Mouse (Mus musculus): Measurements from ENCODE around the gene Ccno. TPM values are rescaled to one million over a fixed set of nuclear protein-coding genes. Genes with fewer than 3 reads are reported as not detected.

Gene Ccno
- total RNA-seq (2021) = 1 to 10 TPM; 1.4 to 1.7 TPM
- long read RNA-seq = 0 reads

DNA sequence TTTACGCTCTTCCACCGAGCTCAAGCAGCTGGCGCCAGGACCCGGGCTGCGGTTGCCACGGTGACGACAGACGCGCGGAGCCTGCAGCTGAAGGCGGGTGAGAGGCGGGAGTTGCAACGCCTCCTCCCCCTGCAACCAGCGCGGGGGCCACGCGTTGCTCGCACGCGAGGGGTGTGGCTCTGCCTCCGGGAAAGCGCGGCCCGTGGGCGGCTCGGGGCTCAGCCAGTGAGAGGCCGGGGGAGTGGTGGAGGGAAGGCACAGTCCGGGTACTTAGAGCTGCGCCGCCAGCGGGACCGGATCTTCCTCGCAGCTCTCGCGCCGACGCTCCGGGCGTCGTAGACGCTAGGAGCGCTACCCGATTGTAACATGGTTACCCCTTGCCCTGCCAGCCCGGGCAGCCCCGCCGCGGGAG is at the start of gene Ccno:
Gene Ccno (plus strand): TSS at position 271 of the 412 bp plus-strand sequence.
- DNase-seq (ENCODE audit: low spot score in 2 of 2) = peak; percentile 91 to 94

DNA sequence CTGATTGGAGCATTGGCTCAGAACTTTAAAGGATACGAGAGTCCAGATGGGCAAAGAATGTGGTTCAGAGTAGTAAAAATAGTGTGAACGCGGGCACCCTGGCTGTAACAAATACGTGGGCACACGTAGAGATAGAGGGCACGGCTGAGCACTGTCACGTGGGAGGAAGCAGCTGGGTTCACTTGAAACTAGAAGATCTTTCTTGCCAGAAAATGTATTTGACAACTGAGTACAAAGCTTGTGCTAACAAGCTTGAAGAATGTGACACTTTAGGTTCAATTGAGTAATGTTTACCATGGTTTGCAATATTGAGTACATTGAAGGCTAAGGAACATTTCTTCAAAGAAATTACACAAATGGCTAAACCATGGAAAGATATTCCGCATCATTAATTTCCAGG is 49.5 kb upstream of the Ccno start:
- DNase-seq (ENCODE audit: low spot score in 2 of 2) = no peak

DNA sequence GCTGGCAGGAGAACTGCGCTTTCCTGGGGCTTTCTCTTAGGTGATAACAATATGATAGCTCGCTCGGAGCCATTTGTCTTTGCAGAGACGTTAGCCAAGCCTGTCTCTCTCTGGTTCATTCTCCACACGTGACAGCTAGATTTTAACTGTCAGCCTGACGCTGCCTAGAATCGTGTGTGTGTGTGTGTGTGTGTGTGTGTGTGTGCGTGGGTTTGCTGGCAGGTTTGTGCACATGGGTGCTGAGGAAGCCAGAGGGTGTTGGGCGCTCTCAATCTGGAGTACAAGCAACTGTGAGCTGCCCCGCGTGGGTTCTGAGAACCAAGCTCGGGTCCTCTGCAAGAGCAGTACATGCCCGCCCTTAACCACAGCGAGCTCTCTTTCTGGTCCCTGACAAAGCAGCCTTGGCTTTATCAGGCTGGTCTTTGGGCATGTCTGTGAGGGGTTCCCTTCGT is 45.7 kb upstream of the Ccno start:
- peak; percentile 39 to 45 for DNase-seq (ENCODE audit: low spot score in 2 of 2)

DNA sequence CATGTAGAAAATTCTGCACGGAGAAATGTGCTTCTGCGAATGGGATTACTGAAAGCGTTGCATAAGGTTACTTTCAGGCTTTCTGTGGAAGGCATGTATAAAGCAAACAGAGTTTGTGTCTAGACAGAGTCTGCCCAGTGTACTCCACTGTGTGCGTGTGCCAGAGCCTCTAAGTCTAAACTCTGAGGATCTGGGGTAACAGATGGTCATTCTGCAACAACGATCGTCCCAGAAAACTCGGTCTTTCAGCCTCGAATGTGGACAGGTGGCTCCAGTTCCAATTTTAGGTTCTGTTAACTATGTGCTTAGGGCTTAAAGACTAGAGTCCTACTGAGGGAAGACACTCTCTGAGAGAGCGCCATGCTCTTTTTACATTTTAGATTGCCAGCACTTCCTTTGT is 42.3 kb upstream of the Ccno start:
- no peak for DNase-seq (ENCODE audit: low spot score in 2 of 2)

DNA sequence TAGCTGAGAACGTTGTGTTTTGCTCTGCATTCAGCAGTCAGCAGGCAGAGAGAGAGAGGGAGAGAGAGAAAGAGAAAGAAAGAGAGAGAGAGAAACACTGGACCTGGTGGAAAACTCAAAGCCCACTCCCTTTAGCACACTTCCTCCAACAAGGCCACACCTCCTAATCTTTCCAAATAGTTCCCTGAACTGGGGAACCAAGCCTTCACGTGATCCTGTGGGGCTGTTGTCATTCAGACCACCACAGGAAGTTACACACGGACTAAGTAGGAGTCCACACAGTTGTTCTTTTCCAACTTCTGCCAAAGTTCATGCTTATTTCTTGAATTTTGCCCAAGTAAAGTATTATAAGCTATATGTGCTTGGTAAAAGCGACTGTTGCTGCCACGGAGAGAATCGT is 41.7 kb upstream of the Ccno start:
- no peak for DNase-seq (ENCODE audit: low spot score in 2 of 2)

DNA sequence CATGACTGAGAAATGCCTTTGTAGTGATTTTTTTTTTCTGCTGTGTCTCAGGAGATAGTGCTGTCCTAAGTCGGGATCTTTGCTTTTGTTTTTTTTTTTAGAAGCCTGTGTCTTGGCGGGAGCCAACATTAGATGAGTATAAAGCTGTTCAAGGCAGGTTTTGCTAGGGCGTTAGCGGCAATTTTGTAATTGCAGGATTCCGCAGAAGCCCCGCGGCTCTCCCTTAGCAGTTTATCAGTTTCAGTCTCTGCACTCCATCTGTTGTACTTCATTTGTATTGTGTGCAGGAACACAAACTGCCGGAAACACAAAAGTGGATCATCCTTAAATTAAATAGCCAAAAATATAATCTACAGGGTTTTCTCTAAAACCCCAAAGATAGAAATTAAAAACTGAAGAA is 33.5 kb upstream of the Ccno start:
- DNase-seq (ENCODE audit: low spot score in 2 of 2) = no peak

DNA sequence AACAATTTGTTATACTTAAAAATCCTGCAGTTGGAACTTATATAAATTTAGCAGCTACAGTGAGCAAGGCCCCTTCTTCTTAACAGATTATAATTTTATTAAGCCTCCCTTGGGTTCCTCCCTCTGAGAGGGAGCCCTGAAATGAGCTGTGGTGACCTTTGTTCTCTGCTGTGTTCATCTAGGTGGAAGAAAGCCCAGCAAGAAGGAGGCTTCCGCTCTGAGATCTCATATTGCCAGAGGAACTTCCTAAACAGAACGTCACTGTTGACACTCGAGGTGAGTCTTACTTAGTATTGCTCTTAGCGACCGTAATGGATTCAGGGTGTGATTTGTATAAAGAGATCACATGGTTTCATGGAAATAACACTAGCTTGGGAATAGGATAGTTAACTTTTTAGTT is 24.5 kb upstream of the Ccno start:
- DNase-seq (ENCODE audit: low spot score in 2 of 2) = no peak

DNA sequence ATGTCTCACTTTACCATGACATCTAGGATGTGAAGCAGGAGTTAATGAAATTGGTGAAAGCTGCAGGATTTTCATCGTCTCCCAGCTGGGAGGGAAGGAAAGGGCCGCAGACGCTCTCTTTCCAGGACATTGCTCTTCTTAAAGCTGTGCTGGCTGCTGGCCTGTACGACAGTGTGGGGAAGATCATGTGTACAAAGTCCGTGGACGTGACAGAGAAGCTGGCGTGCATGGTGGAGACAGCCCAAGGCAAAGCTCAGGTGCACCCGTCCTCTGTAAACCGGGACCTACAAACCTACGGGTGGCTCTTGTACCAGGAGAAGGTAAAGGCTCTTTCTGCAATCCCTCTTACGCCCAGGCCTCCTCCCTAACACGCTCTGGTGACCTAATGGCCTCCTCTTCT is 23.2 kb upstream of the Ccno start:
- DNase-seq (ENCODE audit: low spot score in 2 of 2) = no peak

DNA sequence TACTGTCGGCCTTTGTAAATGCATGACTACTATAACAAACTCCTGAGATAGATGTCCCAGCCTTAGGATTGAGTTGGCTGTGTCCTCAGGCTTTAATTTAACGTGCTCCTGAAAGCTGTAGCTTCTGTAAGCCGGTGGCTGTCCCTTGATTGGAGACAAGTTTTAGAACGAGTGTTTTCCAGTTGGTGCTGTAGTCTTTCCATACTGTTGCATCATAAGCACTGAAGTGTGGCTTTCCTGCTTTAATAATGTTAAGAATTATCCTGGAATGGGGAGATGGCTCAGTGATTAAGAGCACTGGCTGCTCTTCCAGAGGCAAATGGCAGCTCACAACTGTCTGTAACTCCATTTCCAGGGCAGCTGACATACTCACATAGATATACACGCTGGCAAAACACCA is 20.3 kb upstream of the Ccno start:
- no peak for DNase-seq (ENCODE audit: low spot score in 2 of 2)

DNA sequence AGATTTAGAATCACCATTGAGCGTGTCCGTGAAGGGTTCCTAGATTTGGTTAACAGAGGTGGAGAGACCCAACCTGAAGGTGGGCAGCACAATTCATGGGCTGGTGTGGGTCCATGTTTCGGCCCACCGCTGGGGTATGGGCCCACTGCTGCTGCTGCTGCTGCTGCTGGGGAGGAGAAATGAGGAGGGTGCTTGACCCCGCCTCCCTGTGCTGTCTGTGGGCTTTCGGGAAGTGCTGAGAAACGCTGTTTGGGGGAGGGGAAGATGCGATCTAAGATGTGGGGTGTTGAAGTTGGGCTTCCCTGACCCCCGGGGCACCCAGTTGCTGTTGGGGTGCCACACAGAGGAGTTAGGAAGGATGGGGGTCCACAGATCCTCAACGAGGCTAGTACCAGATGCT is 10.9 kb upstream of the Ccno start:
- no peak for DNase-seq (ENCODE audit: low spot score in 2 of 2)

DNA sequence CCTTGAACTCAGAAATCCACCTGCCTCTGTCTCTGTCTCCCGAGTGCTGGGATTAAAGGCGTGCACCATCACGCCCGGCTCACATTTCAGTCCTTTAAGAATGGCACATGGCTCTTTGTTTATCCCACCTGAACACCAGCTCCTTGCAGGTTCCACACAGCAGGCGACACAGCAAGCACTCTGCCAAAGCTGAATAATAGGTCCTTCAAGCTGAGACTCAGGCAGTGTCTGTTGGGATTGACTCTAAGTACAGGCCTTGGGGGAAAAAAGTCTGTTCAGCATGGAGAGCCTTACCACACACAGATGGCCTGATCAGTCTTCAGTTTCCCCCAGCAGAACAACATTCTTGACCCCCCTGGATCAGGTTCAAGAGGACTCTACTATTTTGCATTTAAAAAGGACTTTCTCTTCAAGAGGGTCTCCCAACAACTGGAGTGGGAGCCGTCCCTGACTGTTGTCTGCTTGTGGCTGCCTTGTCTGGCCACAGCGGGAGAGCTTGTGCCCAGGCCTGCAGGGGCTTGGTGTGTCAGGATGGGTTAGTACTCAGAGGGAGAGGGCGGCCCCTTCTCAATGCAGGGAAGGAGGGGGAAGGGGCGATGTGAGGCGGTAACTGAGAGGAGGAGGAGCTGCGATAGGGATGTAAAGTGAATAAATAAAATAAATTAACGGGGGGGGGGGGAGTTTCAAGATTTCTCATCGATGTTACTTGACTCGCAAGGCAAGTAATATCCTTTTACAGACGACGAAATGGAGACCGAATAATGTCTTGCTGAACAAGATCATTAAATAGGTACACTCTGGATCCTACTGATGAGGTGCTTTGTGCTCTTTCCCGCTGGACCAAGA is 1.8 kb upstream of the Ccno start:
- no peak for DNase-seq (ENCODE audit: low spot score in 2 of 2)

DNA sequence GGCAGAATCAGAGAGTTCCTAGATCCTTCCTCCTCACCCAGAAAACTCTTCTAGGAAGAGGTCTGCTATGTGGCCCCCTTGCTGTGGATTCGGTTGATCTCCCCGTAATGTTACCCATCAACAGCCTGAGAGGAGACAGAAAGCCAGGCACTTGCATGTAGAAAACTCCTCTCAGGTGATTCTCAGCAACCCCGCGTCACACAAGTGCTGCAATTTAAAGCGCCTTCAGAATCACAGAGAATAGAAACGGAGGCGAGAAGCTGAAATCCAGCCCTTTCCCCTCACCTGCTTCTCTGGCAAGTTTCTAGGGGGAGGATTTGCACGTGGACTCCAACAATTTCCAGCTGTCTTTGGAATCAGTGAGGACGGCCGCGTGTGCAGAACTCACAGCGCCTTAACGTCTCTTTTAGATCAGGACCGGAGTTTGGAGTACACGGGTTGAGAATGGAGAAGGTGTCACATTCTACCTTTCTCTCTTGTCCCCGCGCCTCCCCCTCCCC is 1.1 kb upstream of the Ccno start:
- DNase-seq (ENCODE audit: low spot score in 2 of 2) = no peak

DNA sequence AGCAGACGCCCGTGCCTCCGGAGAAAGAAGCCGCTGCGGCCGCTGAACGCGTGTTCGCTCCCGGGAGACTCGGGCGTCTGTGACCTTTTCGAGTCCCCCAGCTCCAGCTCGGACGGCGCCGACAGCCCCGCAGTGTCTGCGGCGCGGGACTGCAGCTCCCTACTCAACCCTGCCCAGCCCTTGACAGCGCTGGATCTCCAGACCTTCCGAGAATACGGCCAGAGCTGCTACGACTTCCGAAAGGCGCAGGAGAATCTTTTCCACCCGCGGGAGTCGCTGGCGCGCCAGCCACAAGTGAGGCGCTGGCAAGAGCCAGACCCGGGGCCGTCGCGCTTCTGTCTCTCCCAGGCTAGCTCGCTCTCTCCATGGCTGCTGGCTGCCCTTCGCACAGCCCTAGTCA is 389 bp downstream of the Ccno start:
- no peak for DNase-seq (ENCODE audit: low spot score in 2 of 2)

DNA sequence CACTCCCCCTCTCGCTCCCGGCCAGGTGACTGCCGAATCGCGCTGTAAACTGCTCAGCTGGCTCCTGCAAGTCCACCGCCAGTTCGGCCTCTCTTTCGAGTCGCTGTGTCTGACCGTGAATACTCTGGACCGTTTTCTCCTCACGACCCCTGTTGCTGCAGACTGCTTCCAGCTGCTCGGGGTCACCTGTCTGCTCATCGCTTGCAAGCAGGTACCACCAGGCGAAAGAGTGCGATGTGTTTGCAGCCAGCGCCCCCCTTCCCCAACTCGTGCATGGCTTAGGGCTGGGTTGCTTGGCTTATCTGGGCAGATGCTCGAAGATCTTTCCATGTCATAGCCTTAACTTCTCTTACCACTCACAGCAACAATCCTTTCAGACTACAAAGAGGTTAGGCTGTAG is 1.3 kb downstream of the Ccno start:
- no peak for DNase-seq (ENCODE audit: low spot score in 2 of 2)

DNA sequence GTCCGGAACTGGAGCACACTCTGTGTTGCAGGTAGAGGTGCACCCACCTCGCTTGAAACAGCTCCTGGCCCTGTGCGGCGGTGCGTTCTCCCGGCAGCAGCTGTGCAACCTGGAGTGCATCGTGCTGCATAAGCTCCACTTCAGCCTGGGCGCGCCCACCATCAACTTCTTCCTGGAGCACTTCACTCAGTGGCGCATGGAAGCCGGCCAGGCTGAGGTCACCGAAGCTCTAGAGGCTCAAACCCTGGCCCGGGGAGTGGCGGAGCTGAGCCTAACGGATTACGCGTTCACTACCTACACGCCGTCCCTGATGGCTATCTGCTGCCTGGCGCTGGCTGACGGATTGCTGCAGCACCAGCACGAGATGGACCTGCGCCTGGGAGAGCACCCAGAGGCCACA is 1.9 kb downstream of the Ccno start:
- no peak for DNase-seq (ENCODE audit: low spot score in 2 of 2)

DNA sequence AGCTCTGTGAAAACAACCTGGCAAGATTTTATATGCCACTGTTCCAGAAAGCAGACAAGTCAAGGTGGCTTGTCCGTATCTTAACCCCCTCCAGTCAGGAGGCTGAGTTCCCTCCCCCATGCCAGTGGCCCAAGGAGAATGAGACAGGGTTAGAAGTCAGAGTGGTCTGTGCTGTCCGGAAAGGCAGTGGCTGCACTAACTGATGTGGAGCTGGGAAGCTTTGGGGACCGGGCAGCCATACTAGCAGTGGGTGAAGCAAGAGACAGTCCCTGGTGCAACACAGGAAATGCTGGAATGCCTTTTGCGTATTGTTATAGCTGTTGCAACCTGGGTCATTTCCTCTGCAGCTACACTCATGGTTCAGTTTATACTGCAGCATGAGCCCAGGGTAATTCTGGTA is 2.7 kb downstream of the Ccno start:
- DNase-seq (ENCODE audit: low spot score in 2 of 2) = no peak

DNA sequence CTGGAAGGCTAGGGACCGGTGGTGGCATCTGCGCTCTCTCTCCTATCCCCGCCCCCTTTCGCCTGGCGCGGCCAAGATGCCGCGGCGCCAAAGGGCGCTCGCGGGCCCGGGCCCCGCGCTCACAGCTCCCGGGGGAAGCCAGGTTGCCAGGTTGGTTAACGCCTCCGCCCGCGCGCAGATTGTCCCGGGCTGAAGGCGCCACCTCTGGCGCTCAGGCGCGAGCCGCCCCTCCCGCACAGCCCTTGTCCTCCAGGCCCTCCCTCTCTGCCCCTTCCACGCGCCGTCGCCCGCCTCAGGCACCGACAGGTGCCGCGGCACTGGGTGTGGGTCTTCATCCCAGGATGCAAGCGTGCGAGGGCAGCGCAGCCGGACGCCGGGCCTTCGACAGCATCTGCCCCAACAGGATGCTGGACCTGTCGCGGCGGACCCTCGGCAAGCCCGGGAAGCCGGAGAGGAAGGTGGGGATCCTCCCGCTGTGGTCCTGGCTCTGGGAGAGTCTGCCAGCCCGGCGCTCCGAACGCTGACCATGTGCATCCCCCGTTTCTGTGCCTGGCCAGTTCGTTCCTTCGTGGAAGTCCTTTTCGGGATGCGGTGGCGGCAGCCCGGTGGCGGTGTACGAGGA is 6.0 kb downstream of the Ccno start, which contains the start of gene Mcidas:
Gene Mcidas (plus strand): TSS at position 315 of the 622 bp plus-strand sequence.
- no peak for DNase-seq (ENCODE audit: low spot score in 2 of 2)

DNA sequence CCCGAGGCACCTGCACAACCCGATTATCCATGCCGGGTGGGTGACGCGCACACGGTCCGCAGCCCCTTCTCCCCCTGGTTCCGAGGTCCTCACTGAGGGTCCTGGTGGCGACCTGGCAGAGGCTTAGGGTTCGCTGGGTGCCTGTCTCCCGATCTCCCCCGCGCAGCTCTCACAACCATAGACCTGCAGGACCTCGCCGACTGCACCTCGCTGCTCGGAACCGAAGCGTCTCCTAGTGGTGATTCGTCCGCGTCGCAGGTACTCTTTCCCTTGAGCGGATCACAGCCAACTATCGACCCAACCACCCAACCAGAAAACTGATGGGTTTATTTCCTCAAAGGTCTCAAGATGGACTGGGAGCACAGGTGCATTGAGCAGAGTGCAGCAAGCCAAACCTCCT is 6.6 kb downstream of the Ccno start:
- DNase-seq (ENCODE audit: low spot score in 2 of 2) = peak; percentile 59 to 68

DNA sequence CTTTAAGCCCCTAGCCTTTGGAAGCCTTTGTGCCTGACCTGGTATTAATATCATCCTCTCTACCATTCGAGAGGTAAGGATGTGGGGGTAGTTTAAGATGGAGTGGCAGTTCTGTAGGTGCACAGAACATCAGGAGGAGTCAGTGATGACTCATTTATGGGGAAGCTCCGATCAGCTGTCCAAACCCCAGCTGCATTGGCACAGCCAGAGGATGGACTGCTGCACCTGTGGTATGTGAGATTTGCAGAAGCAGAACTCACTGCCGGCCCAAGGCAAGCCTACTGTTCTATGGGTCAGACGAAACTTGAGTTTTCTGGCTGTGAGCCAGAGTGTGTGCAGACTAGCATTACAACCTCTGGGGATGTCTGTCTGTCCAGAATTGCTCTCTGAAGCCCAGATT is 8.8 kb downstream of the Ccno start:
- DNase-seq (ENCODE audit: low spot score in 2 of 2) = no peak

DNA sequence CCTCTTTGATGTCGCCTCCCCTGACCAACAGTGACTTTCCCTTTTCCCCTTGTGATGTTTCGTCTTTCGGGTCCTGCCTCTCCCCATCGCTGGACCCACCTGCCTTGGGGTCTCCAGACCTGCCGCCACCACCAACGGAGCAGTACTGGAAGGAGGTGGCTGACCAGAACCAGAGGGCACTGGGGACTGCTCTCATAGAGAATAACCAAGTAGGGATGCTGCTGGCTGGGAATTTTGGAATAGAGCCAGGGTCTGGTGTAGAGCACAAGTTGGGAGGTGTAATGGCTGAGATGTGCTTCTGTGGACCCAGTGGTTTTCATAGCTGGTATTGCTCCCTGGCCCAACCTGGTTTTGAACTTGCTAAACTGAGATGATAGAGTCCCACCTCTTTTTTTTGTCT is 9.8 kb downstream of the Ccno start:
- no peak for DNase-seq (ENCODE audit: low spot score in 2 of 2)

DNA sequence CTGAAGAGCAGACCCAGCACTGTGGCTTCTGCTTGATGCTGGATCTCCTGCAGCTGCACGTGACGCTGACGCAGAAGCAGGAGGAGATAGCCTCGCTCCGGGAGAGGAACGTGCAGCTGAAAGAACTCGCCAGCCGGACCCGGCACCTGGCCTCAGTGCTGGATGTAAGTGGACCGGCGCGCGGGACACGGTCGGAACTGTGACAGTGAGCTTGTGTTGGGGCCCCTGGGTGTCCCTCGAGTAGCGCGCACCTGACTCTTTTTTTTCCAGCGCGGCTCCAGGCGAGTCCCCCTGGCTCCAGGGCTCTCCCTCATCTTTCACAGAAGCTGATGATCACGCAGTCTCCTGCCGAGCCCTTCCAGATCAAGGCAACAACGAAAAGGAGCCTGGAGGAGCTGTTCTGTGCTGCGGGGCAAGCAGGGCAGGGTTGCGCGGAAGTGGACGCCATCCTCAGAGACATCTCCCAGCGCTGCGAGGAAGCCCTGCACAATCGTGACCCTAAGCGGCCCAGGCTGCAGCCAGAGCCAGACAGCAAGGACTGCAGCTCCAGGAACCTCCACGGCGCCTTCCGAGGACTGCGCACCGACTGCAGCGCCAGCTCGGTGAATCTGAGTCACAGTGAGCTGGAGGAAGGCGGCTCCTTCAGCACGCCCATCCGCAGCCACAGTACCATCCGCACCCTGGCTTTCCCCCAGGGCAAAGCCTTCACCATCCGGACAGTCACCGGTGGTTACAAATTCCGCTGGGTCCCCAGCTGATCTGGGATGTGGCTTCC is 11.0 kb downstream of the Ccno start:
- peak; percentile 18 to 46 for DNase-seq (ENCODE audit: low spot score in 2 of 2)

DNA sequence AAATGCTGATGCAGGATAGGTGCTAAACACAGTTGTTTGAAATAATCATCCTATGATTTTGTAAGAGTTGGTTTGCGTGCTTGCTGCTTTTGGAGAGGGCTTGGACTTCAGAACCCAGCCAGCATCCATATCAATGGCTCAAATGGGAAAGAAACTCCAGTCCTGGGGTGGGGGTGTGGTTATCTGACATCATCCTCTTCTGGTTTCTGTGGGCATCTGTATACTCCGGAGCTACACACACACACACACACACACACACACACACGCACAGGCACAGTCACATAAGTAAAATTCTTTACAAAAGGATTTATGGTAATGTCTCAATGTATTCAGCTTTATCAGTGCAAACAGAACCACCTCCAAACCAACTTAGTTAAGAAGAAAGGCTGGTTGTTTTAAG is 12.5 kb downstream of the Ccno start:
- DNase-seq (ENCODE audit: low spot score in 2 of 2) = no peak

Data from layer of hippocampus, postnatal 10 days (tissue).